Mouse (Mus musculus): ENCODE results near the gene Ptprn2.

Ptprn2 gene

DNA sequence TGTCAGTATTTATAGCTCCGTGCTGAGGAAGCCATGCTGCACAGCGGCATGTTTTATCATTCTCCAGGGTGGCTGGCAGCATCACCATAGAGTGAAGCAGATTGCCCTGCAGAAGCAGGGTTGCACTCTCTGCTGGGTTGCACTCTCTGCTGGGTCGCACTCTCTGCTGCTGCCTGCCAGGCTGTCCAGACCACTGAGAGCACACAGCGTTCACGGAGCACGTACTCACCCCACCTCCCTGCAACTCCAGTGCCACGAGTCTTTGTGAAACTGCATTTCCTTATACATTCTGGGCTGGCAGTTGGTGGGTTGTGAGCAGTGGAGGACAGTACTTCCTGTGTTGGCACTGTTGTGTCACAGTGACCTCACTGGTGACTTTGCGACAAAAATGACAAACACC, 108.9 kb downstream of the Ptprn2 start:
- no peak for DNase-seq (ENCODE audit: low spot score in 2 of 2)

DNA sequence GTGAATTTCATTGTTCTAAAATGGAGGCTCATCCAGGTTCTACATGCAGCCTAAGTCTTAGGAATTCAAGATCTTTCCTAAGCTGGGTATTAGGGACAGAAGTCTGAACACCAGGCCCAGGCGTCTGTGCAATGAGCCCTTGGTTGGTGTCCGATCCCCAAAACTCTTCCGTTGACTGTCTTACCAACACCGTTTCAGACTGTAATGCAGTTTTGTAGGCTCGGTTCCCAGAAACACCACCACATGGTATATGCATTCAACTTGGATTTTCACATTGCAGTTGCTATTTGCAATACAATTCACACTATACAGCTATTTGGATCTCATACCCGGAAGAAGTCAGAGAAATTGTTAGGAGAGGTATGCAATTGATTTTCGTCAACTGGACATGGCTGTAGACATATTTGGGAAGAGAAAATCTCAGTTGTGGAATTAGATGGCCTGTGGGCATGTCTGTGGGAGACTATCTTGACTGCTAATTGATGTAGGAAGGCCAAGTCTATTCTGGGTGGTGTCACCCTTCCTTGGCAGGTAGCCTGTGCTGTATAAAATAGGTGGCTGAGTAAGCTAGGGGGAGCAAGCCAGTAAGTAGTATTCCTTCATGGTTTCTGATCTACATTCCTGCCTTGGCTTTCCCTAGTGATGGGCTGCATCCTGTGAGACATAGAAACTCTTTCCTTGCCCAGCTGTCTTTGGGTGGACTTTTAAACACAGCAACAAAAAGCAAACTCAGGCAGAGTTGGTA, 109.5 kb downstream of the Ptprn2 start:
- no peak for DNase-seq (ENCODE audit: low spot score in 2 of 2)

- no peak for DNase-seq (ENCODE audit: low spot score in 2 of 2)
Measured at GRCm38 (mm10) chr12:116595727-116596126, 110.2 kb downstream of the Ptprn2 start.

- no peak for DNase-seq (ENCODE audit: low spot score in 2 of 2)
Measured at GRCm38 (mm10) chr12:116596993-116597392, 111.5 kb downstream of the Ptprn2 start.

- no peak for DNase-seq (ENCODE audit: low spot score in 2 of 2)
Measured at GRCm38 (mm10) chr12:116597670-116598069, 112.2 kb downstream of the Ptprn2 start.

DNA sequence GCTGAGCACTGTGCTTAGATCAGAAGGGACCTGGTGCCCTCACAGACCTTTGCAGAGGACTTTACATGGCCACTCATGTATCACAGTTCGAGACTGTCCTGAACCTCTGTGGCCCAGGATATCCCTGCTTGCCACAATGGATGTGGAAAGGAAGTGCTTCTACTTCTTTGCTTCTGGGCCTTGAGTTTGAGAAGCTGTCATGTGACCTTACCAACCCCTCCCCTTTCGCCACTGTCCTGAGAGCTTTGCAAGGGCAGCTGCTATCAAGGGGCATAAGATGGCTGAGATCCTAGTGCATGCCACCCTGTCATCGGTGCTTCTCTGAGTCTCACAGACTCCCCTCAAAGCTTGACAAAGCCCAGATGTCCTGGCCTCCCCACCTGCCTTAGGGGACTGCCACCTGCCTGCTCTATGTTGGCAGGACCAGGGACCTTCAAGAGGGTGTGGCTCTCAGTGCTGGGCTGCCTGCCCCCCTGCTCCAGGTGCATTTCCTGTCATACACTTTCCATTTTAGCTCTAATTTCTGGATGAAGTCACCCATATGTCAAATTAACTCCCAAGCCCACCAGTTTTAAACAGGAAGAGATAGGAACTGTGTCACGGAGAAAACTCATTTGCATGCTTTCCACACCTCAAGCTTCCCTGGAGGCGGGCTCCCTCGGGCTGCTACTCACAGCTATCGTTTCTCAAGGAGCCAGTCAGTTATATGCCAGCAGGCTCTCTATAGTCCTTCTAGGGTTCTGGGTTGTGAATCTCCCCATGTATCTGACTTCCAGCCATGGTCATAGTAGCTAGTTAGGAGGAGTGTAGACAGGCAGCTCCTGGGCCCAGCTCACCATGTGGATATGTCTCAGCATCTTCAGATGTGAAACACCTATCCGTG, 112.8 kb downstream of the Ptprn2 start:
- no peak for DNase-seq (ENCODE audit: low spot score in 2 of 2)

DNA sequence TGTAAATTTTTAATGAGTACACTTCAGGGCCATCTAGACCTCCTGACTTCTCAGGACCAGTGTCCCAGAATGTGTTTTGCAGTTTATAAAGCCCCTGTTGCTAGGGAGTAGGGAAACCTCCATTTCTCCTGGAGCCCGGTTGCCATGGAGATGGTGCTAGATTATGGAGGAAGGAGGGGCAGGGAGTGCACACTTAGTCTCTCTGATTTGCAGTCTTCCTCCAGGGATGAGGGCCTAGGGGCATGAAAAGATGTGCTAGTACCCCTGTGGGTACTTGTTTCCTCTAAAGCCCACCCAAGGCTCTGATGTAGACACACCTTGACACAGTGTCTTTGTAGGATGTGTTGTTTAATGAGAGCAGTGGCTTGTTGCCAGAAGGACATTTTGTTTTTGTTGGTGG, 114.0 kb downstream of the Ptprn2 start:
- no peak for DNase-seq (ENCODE audit: low spot score in 2 of 2)

- no peak for DNase-seq (ENCODE audit: low spot score in 2 of 2)
Measured at GRCm38 (mm10) chr12:116600054-116600453, 114.5 kb downstream of the Ptprn2 start.

DNA sequence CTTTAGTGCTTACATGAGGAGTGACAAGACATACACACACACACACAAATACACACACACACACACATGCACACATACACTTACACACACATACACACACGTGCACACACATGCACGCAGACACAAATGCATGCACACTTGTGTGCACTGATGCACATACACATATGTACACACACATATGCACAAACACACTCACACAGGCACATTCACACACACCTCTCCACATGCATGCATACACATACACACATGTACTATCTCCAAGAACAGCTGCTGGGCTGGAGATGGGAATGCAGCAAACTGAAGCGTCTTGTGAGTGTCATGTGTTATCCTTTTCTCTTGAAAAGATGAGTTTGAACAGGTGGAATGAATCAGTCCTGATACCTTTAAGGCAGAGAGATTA, 115.9 kb downstream of the Ptprn2 start:
- no peak for DNase-seq (ENCODE audit: low spot score in 2 of 2)

GRCm38 (mm10) chr12:116601921-116602320, 116.4 kb downstream of the Ptprn2 start:
- no peak for DNase-seq (ENCODE audit: low spot score in 2 of 2)

GRCm38 (mm10) chr12:116608598-116608997, 123.1 kb downstream of the Ptprn2 start:
- no peak for DNase-seq (ENCODE audit: low spot score in 2 of 2)

DNA sequence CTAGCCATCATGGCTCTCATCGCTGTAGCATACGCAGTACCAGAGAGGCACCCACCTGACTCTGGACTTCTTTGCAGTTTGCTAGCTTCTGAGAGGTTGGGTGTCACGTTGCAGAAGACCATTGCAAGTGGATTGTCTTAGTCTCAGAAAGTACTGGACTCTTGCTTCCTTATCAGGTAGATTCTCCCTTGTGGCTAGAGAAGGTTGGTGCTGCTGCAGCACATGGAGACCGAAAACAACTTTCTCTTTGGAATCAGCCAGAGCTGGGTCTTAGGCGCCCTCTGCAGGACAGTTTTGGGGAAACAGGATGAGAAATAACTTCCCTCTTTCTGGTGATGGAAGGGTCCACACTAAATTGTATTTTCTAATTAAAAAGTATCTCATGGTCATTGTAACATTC, 134.3 kb downstream of the Ptprn2 start:
- peak; percentile 71 to 77 for DNase-seq (ENCODE audit: low spot score in 2 of 2)

DNA sequence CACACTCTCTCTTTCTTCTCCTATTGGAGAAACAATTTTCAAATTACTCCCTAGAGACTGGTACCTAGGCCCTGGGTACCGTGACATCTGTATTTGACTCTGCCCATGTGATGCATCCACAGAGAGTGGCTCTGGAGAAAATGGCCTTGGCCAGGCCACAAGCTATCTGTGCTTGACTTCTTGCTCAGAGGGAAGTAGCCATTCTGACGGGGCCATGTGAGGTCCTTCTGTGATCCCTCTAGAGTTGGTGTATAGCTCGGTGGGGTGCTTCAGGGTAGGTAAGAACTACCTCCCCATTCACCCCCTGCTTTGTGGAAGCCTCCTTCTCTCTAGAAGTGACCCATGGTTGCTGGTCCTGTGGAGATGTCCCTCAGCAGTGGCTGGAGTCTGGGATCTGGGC, 134.8 kb downstream of the Ptprn2 start:
- DNase-seq (ENCODE audit: low spot score in 2 of 2) = no peak

DNA sequence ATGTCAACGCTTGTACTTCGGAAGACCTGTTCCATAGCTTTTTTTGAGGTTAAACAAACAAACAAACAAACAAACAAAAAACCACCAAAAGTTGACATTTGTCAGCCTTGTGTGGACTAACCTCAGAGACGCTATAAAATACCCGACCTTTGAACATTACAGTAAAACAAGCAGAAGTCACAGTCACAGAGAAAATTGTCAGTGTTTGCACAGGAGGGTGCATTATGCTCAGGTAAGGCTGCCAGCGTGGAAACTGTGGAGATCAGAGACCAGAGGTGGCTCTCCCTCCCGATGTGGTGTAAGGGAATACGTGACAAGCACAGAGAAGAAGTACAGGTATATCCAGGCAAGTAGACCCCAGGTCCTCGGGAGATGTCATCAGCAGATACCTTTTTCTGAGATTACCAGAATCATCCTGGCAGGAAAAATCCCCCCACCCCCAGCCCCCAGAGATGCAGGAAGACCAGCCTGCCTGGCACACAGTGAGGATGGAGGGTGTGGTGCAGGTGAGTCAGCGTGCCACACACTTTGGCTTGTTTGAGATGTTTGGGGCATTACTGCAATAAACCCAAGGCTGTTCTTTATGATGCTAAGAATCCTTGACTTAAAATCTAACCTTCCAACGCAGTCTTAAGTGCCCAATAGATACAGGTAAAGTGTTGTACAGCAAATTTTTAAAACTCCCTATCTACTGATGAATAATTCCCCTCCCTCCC, 136.0 kb downstream of the Ptprn2 start:
- no peak for DNase-seq (ENCODE audit: low spot score in 2 of 2)

GRCm38 (mm10) chr12:116622665-116623387, 137.3 kb downstream of the Ptprn2 start:
- no peak for DNase-seq (ENCODE audit: low spot score in 2 of 2)

DNA sequence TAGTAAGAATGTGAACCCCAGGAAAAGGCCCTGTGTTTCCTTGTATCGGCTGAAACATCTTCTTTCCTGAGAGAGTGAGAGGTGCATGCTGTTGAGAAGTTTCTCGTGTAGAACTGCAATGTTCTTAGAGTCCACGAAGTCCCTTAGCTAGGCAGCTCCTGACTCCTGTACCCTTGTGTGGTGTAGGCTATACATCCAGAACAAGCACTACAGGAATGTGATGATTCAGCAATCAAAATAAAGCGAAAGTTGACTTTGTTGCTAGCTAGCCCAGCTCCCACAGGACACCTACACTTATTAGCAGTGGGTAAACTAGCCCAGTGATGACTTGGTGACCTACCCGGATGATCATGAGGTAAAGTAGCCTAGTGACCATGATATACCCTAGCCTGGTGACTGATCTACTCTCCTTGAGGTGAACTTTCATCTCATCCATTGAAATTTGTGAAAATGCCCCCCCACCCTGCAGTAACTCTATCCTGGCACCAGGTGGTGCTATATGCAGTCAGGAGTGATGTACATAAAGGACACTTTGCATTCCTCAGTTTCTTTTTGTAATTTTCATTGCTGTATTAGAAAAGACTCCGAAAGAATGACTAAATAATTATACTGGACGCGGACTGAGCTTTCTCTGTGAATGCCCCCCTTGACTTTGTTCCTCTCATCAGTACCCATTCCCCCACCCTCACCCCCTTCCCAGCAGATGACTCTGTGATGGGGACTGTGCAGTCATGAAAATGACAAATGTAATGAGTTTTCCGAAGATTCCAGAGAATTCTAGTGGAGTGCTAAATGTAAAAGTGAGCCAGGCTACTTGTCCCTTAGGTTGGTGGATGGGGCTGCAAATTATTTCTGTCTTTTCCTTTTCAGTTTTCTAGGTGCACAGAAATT, 140.1 kb downstream of the Ptprn2 start:
- peak; percentile 50 to 57 for DNase-seq (ENCODE audit: low spot score in 2 of 2)

DNA sequence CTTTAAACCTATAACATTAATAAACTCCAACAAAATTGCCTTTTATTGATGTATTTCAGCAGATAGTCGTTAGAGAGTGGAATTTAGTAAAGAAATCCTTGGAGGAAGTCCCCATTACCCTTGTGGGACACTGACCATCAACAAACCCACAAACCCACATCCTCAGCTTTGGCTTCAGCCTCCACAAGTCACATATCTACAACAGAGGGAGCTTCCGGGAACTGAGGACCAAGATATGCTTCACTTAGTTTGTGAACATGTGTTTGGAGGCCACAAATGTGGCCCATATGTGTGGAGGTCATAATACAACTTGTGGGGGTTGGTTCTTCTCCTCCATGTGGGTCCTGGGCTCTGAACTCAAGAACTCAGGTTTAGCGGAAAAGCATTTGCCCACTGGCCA, 143.5 kb downstream of the Ptprn2 start:
- no peak for DNase-seq (ENCODE audit: low spot score in 2 of 2)

DNA sequence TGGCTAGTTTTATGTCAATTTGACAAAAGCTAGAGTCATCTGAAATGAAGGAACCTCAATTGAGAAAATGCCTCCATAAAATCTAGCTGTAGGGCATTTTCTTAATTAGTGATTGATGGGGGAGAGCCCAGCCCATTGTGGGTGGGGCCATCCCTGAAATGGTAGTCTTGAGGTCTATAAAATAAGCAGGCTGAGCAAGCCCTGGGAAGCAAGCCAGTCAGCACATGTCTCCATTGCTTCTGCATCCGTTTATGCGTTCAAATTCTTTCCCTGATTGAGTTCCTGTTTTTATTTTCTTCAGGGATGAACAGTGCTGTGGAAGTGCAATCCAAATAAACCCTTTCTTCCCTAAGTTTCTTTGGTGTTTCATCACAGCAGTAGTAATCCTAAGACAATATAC, 152.0 kb downstream of the Ptprn2 start:
- no peak for DNase-seq (ENCODE audit: low spot score in 2 of 2)

DNA sequence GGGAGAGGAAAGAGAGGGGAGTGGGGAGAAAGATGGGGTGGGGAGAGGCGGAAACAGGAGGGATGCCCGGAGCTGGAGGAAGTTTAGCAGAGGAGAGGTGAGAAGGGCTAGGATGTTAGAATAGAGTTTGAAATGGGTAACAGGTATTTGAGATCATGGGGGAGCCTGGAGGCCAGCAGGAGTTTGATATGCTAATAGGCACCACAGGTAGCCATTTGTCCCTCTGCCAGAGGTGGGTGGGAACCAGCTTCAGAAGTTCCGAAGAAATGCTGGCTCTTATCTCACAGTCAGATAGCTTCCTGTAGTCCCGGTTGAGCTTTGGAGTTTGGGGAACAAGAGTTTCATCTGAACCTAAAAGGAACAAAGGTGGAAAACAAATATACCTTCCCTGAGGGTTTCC, 155.4 kb downstream of the Ptprn2 start:
- no peak for DNase-seq (ENCODE audit: low spot score in 2 of 2)

- no peak for DNase-seq (ENCODE audit: low spot score in 2 of 2)
Measured at GRCm38 (mm10) chr12:116641339-116642190, 156.0 kb downstream of the Ptprn2 start.

Data from frontal cortex, postnatal 25 days (tissue).